Mouse (Mus musculus) lung, adult 2 months (tissue): ENCODE results near the gene S100a3.

ENCODE experiments used
- CTCF ChIP-seq: fragments of 200-500 bp; IDR thresholded peaks from 2 replicates; pipeline ENCODE4 v1.5.1; 2011; ENCODE audit warnings: mild to moderate bottlenecking, low read length, control low read depth; ENCODE audit not compliant: insufficient read depth
- POLR2A ChIP-seq: fragments of 200-500 bp; IDR thresholded peaks from 2 replicates; pipeline ENCODE4 v1.6.1; 2011; ENCODE audit warnings: low read depth, mild to moderate bottlenecking, control low read depth, low read length, borderline replicate concordance; ENCODE audit errors: extremely low read depth

- TF ChIP-seq CTCF (no peak), POLR2A (no peak)
Observed at GRCm38 (mm10) chr3:90605049-90605448, 44.7 kb downstream of the S100a3 start.
